Mouse (Mus musculus) lung, postnatal 10 days (tissue): ENCODE measurements at regions not wholly inside any gene's neighbourhood (a gene's known extent, or its start where the extent isn't known, plus 50 kb on each side); places are given as distances from the start of the nearest gene placed in this dataset.
A peak's percentile ranks its signal among the peaks of the same experiment; 100 is the strongest.

Experiments
- DNase-seq: peaks from one replicate; pipeline ENCODE4 v3.0.0; 2021

DNA sequence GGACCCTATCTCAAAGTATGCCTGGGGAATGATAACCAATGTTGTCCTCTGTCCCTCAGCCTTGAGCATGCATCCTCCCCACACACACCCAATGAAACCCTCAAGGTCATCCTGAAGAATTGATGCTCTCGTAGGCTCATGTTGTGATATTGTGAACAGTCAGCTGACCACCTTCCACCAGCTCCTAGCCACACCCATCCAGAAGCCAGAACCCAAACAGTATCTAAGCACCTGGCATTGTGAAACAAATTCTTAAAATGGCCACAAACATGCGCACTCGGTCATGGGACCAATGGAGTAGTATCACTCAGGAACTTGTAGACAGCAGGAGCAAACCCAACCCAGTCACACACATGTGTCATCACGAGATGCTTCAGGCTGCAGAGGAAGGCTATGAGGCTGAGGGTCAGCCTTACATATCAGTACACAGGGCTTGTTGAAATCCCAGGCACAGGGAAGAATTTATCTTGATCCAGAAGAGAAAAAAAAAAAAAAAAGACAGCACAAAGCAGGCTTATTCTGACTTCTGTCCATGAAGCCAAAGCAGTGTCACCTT lies 307.4 kb upstream of the Pabpc6 start:
- DNase-seq: no peak

DNA sequence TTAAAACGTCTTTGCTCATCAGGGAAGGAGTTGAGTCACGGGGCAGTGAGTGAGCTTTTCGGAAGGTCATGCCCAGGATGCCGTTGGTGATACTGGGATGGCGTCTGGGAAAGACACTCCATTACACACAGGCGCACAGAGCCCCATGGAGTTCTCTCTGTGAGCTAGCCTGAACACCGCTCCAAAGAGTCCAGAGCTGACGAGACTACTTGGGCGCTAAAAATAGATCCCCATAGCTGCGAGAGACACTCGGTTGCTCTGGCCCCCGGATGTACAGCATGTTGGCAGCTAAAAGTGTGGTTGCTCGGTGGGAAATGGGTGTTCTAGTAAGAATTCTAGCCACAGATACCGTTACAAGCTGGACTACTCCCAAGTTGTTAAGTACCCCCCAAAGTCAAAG lies 306.5 kb upstream of the Pabpc6 start:
- no peak for DNase-seq

DNA sequence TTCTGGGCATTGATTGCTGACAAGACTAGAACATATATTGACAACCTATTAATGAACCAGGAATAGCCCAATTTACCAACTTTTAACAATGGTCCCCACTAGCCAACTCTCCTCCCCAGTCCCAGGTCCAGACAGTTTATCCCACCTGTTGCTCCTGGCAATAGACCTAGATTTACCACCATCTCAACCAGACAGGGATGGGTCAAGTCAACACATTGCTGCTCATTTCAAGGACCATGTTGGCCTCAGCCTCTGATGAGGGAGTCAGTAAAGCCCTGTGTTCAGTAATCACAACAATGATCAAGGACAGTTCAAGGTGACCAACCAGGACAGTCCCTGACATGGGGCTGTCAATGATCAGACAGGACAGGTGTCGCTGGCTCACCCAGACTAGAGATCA lies 305.6 kb upstream of the Pabpc6 start:
- DNase-seq: no peak

DNA sequence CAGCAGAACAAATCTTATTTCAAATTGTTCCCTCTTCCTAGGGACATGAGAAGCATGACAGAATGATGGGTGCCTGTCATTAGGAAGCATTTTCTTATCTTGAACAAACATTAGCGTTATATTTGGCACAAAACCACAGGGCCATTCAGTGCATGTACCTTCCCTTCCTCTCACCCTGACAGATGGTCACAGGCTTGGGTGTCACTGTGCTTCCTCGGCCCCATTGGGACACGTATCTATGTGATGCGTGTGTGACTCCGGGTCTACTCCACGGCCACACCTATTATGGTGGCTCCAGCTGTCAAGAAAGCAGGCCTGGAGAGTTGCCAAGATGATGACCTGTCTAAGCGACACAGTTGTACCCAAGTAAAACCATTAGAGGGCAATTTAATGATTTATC lies 298.5 kb upstream of the Pabpc6 start:
- DNase-seq: peak; percentile 44

DNA sequence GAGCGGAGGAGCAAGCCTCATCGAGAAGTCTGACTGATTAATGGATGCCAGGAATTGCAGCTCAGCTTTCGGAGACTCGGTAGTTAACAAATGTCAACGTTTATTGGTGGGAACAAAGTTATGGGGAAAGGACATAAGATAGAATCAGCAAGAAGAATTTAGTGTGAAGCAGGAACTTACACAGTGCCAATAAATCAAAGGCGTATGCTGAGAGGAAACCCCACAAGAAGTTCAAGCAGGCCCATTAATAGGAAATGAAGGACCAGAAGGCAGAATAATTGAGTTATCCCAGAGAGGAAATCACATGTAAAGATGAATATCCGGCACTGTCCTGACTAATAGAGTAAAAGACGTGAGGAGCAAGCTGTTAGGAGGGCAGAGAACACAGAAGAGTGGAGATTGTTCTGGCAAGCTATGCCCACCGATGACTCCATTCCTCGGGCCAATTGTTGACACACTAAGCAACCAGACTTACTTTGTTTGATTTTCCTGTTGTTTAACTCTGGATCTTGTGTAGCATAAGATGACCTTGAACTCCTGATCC lies 293.4 kb upstream of the Pabpc6 start:
- DNase-seq: no peak

DNA sequence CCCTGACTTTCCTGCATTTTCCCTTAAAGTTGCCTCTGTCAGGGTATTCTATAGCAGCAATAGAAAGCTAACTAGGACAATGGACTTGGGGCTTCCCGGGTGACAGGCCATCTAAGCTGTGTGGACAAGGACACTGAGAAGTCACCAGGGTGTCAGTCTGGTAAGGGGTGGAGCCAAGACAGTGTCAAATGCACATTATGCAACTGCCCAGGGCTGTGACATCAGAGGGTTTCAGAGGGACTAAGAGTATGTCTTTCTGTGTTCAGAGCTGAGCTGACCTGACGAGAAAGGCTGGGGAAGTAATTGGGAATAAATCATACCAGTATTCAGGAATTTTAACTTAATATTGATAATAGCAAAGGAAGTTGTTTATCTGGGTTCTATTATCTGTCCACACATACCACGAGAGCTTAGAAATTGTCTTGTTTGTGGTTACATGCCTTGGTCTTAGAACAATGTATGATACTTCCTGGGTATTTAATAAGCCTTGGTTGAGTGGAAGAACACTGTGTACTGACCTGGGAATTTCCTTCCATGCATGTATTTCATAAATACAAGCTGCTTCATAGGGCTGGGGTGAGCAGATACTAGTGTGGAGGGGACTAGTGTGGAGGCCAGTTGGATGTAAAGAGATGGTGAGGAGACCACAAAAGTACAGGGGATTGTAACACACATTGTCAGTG lies 279.6 kb upstream of the Pabpc6 start:
- peak; percentile 17 for DNase-seq

DNA sequence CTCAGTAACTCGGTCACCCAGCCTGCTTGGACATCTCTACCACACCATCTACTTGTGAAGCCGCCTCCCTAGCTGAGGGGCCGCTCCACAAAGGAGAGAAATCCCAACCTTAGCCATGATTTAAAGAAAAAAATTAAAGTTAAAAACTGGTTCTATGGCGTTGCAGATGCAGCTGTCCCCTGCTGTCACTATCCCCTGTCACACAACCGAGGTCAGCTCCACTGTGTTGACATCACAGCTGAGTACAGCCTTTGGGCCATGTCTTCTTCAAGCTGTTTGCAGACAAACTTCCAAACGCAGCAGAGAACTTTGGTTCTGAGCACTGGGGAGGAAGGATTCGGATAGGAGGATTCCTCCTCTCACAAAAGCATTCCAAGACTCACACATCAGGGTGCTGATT lies 278.1 kb upstream of the Pabpc6 start:
- DNase-seq: no peak

DNA sequence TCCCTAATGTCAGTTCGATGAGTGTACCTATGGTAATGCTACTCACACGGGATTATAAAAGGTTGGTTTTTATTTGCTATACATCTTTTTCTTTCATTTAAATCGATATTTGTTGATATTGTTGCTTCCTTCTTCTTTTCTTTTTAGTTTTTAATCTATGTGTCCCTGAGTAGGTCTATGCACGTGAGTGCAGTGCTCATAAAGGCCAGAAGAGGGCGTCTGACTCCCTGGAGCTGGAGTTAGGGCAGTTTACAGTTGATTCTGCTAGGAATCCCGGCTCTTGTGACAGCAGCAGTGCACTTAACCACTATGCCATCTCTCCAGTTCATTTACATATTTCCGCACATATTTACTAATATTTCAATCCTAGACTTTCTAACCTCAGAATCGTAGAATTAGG lies 275.0 kb upstream of the Pabpc6 start:
- DNase-seq: no peak

DNA sequence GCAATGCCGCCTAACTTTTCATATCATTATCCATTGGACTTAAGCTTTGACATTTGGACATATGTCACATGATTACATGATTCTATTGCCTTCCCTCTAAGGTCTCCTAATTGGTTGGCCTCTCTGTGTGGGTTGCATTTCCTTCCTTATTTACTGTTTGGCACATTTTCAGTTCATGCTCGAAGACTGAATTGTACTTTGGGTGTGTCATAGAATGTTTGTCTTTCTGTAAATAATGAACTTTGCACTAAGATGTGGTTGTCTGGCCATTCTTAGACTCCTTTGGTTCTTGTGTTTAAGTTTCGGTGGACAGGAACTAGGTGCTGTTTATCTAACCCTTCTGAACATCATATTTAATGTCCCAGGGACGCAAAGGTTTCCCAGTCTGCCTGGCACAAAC lies 272.7 kb upstream of the Pabpc6 start:
- peak; percentile 20 for DNase-seq

DNA sequence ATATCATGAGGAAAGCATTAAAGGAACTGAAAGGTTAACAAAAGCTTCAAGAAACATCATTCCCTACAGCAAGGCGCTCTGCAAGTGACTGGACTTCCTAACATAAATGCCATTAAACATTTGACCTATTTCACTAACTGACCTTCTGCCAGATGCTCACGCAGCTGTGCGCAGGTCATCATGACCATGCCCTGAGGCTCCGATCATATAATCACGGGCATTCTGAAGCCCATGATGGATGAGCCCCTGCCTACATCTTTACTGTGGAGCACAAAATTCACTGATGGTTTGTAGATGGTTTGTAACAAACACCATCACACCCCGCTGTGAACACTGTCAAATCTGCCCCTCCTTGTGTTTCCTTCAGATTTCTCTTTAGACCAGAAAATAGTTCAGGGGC lies 270.1 kb upstream of the Pabpc6 start:
- DNase-seq: no peak

DNA sequence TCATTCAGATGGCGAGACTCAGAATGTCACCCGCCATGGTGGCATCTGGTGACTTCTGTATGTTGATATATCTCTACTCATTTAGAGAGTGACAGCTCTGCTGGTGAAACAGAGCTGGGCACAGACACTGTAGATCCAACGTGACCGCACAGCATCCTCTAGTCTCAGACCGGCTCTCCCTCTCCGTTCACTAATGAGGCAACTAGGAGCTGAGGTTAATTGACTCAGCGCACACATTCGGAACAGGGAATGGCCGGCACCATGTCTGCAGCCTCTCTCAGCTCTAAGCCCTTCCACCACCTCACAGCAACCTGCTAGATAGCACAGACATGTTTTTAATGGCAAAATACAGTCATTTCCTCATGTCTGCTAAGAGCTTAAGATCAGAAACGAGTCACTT lies 268.9 kb upstream of the Pabpc6 start:
- DNase-seq: no peak

DNA sequence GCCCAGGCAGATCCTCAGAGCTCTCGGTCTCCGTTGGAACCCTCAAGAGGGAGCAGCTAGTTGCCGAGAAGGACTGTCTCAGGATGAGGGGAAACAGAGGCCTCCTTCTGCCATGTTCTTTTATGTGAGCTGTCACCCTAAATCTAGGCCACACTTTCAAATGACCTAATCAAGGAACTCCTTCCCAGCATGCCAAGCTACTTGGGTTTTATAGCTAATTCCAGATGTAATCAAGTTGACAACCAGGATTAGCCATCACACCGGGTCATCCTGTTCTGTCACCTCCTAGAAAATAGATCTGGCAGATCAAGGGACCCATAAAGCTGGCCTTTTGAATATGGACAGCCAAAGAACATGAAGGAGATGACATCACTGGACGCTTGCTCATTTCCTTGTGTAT lies 267.7 kb upstream of the Pabpc6 start:
- DNase-seq: no peak

DNA sequence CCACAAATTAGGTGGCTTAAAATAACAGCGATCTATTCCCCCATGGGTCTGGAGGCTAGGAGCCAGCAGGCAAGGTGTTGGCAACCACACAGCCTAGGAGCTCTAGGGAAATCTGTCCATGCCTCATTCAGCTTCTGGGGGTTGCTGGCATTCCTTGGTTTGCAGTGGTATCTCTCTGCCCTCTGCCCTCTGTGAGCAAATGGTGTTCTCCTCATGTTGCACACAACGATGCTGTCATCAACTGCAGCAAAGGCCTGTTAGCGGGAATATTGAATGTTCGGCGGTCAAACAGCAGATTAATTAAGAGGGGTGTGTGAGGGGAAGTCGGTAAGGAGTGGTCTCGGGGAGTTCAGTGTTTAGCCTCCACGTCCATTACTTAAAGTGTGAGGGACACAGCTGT lies 262.7 kb upstream of the Pabpc6 start:
- no peak for DNase-seq

DNA sequence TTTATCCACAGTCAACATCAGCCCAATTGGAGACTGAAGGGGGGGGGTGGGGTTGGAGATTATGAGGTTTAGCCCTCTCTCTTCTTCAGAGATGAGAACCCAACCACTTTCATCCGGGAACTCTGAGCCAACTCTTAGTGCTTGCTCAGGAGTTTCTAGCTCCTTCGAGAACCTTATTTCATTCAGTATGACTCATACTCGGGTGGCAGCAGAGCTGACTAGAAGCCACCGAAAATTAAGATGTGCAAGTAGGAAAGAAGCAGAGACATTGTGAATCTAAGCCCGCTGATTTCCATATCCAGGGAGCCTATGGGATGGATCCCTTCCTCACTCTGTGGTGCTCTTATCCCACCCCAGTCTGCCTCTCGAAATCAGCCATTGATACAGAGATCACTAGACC lies 262.0 kb upstream of the Pabpc6 start:
- DNase-seq: no peak

DNA sequence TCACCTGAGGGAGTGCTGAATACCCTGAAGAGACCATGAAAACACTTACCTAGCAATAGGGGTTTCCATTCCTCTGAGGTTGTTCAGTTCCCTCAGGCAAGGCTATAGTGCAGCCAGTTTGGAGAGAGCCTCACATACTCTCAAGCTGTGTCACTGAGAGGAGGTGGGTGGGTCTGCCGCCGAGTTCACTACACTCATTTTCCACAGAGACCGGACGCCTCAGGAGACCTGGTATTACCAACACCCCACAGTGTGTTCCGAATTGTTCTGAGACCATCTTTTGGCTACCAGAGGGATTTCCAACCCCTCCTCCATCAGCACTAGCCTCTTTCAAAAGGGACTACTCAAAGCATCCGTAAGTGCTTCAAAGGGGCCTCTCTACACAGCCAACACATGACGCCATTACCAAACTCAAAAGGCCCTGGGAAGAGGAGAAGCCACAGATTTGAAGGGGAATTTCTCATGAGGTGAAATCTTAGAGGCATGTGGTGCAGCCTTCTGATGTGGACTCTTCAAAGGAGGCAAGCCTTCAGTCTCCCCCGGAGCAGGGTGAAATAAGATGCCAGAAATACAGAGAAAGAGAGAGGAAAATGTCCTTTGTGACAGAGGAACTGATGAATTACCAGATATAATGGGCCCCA lies 260.1 kb upstream of the Pabpc6 start:
- no peak for DNase-seq

DNA sequence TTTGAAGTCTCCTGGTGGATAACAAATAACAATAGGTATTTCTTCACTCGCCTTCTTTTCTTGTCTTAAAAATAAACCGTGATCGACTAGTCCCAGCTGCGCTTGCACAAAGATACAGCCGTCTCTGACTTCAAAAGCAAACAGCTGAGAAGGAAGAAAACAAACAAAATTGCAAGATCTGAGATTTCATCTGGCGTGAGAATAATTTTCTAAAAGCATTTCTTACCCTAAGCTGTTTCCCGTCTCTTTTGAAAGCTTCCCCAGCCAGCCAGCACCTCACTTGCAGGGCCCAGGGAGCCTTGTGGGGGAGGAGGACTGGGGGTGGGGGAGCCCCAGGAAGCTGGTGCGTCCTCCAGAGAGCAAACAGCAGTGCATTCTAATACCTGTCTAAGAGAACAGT lies 258.2 kb upstream of the Pabpc6 start:
- peak; percentile 47 for DNase-seq

DNA sequence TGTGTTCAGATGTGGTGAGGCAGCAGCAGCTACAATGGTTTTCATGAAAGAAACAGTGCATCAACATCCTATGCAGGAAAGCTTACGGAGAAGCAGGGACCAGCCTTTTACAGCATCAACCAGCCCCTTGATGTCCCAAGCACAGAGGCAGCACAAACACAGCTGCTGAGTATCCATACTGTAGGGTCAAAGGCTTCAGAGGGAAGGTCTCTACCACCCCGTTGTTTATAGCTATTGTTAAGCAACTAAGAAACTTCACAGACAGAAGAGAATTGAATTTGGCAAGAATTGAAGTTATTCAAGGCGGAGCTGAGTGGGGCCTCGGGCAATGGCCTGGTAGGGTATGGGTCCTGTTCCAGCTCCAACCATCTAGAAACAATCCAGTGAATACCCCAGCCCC lies 256.8 kb upstream of the Pabpc6 start:
- no peak for DNase-seq

DNA sequence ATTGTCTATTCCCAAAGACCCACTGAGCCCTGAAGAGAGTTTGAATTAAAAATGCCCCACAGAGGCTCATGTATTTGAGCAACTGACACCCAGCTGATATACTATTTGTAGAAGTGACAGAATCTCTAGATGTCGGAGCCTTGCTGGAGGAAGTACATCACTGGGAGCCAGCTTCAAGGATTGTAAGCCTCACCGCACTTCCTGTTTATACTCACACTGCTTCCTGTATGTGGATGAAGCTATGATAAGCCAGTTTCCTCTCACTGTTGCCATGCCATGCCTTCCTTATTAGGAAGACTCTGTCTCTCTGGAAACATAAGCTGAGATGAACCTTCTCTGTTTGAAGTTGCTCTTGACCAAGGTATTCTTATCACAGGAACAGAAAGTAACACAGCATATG lies 251.8 kb upstream of the Pabpc6 start:
- DNase-seq: peak; percentile 48

DNA sequence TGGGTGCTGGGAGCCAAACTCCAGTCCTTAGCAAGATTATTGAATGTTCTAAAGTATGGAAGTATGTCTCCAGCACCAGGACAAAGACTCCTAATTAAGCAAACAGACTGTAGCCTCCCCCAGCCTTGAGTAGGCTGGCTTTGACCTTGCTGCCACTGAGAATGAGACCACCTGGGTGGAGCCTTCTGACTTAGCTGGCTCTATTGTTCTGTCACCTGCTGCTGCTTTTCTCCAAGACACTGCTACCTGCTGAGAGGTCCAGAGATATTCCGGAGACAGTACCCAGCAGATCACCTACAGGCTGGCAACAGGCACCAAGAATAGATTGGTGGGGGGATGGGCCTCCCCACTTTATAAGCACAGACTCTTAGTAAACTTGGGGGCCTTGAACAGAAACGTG lies 247.5 kb upstream of the Pabpc6 start:
- DNase-seq: no peak

DNA sequence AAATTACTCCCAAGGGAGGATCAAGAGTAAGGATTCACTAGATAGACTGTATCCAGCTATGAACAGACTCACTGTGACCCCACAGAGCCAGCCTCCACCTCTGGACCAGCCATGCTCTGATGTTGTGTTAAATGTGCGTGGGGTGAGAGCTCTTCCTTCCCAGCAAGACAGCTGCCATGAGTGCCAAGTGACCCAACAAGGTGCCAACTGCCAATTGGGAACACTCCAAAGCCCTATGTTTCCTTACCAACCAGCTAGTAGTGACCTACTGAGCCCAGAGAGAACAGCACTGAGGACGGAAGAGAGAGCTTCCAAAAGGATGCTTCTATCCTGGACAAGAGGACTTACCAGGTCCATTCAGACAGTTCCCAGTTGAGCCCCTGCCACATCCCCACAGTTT lies 241.3 kb upstream of the Pabpc6 start:
- no peak for DNase-seq

DNA sequence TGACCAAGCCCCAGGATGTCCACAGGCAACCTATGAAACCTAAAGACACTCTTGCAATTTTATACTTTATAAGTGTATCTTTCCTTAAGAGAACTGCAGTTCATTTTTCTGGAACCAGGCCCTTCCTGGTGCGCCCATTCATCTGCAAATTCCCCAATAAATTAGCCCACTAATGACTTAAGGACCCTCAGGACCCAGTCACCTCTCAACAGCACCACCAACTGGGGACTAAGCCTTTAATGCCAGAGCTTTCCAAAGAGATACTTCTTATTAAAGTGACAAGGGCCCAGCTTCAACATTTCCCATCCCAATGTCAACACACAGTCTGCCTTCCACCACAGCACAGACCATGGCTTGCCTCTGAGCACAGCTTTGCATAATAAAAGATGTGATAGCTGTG lies 237.6 kb upstream of the Pabpc6 start:
- DNase-seq: no peak

DNA sequence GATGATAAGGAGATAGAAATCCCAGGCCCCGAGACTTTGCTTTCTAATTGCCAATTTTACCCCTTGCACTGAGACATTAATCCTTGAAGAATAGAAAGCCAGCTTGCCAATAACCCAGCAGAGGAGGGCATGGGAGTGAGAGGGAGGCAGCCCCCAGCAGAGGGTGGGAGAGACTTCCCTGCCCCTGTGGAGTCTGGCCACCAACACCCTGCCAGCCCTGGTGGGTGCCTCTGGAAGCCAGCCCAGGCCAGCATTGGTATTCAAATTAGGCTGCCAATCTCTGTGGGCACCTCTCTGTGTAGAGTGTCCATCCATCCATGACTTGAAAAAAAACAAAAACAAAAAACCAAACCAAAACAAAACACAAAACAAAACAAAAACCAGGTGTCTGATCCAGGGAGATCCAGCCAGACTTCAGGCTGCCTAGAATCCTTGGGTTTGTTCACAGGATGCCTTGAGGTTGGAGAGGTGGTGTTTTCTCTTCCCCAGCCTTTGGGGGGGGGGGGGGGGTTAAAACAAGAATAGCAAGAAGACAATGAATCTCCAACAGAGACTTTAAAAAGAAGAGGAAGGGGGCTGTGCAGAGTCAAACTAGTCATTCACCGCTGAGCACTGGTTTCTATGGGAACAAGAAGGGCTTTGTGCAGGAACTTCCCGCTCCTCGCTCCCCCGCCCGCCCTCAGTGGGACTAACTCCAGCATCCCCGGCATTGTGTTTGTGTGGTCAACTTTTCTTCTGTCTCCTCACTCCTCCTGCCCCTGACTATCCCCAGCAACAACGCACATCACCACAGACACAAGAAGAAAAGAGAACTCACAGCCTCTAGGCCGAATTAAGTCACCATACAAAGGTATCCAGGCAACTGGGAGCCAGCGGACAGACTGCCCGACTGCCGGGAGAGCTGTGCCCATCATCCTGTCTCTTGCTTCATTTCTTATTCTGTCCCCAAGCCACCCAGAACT lies 236.3 kb upstream of the Pabpc6 start:
- DNase-seq: peak; percentile 72

DNA sequence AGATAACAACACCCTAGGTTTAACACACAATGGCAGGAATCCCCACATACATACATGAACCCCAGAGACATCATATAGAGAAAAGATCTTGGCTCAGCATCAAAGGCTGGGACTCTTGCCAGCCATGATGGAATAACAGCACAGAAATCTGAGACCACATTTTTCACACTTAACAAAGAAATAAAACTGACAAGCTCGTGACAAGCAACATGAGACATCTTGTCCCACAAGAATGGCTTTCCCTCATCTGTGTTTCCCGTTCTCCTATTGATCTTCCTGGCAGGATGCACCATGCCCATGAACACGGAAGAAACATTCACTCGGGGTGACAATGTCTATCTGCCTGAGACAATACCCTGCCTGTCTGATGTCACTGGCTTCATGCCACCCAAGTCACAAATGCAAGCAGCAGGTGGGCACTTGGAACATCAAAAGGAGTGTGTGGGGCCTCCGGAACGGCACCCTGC lies 235.0 kb upstream of the Pabpc6 start:
- DNase-seq: peak; percentile 63
